Mouse (Mus musculus): ENCODE results near the gene Yars. TPM values are rescaled to one million over a fixed set of nuclear protein-coding genes. Genes with fewer than 3 reads are reported as not detected.
A peak's percentile ranks its signal among the peaks of the same experiment; 100 is the strongest.

The Yars gene
- polyA plus RNA-seq (2012; rRNA removed) (17.3 and 28.7 TPM in 2 replicates), polyA plus RNA-seq (2014; fragmentation: Nextera tagmentation; extraction: Ambion mirVana) (53.2 and 59.8 TPM in 2 replicates)

- WGBS (ENCODE audit: insufficient replicate concordance): under 1% methylated on average over 58 of the region's 58 CpGs
Observed at GRCm38 (mm10) chr4:129189542-129190519, at the start of gene Yars, which contains the start of gene S100pbp. Gene Yars, plus strand, starts transcription at chr4:129189760. Gene S100pbp, minus strand, starts transcription at chr4:129189727.

GRCm38 (mm10) chr4:129140808-129141207, 48.8 kb upstream of the Yars start:
- Histone ChIP-seq H3K27ac (peak overlapping the region; percentile 72), H3K4me3 (ENCODE audit: insufficient read depth in 1 of 2, low read depth in 2 of 2, low read length in 2 of 2) (no peak overlapping the region), H3K27me3 (ENCODE audit: control insufficient read depth, insufficient read depth, low read length) (peaks cover 26% of the 10 kb centered on the region), H3K36me3 (replicated peaks; ENCODE audit: control insufficient read depth, insufficient read depth, low read depth) (no peaks in the 10 kb centered on the region), H3K4me2 (ENCODE audit: low read depth) (peak overlapping the region; percentile 48), H3K9ac (replicated peaks) (peak overlapping the region; percentile 34), H3K4me1 (replicated peaks; ENCODE audit: control insufficient read depth in 2 of 2, insufficient read depth in 2 of 2, low read length in 1 of 2) (peaks cover 33 to 42% of the 10 kb centered on the region in 2 experiments), H3K9me3 (ENCODE audit: control insufficient read depth, low read length) (no peaks in the 10 kb centered on the region)
- 28% methylated on average over 4 of the region's 4 CpGs for WGBS (ENCODE audit: insufficient replicate concordance)
- ATAC-seq (ENCODE audit: insufficient read depth) (peak; percentile 58; the same call in 1 of the 2 replicates), DNase-seq (ENCODE audit: low read depth in 3 of 3, low spot score in 3 of 3) (peak; percentile 50 to 64 (median 57))
- TF ChIP-seq CTCF (IDR thresholded peaks at IDR 0.05; ENCODE audit: low read depth): no peak
- no peak for TF ChIP-seq EP300 (IDR thresholded peaks at IDR 0.05; ENCODE audit: low read depth)

More at GRCm38 (mm10) chr4:129189542-129190519, at the start of gene Yars, which contains the start of gene S100pbp:
- Histone ChIP-seq H3K4me3 (ENCODE audit: insufficient read depth in 1 of 2, low read depth in 2 of 2, low read length in 2 of 2) (peak within 1 kb of the TSS; percentile 88 to 94), H3K9me3 (ENCODE audit: control insufficient read depth, low read length) (no peaks in the 10 kb centered on the region), H3K4me1 (replicated peaks; ENCODE audit: control insufficient read depth in 2 of 2, insufficient read depth in 2 of 2, low read length in 1 of 2) (peaks cover 16 to 23% of the 10 kb centered on the region in 2 experiments), H3K27ac (peak within 1 kb of the TSS; percentile 87), H3K36me3 (replicated peaks; ENCODE audit: control insufficient read depth, insufficient read depth, low read depth) (peaks cover 12% of the 10 kb centered on the region), H3K4me2 (ENCODE audit: low read depth) (peak within 1 kb of the TSS; percentile 84), H3K9ac (replicated peaks) (peak within 1 kb of the TSS; percentile 98), H3K27me3 (ENCODE audit: control insufficient read depth, insufficient read depth, low read length) (no peaks in the 10 kb centered on the region)
- peak; percentile 57; the same call in 1 of the 2 replicates for TF ChIP-seq CTCF (IDR thresholded peaks at IDR 0.05; ENCODE audit: low read depth)
- peak; percentile 54 for TF ChIP-seq EP300 (IDR thresholded peaks at IDR 0.05; ENCODE audit: low read depth)
- DNase-seq (ENCODE audit: low read depth in 3 of 3, low spot score in 3 of 3) (peak; percentile 96 to 99 (median 96)), ATAC-seq (ENCODE audit: insufficient read depth) (peak; percentile 87)

GRCm38 (mm10) chr4:129141560-129142438, 47.8 kb upstream of the Yars start:
- WGBS (ENCODE audit: insufficient replicate concordance): 52% methylated on average over 17 of the region's 17 CpGs
- H3K9me3 ChIP-seq (ENCODE audit: control insufficient read depth, low read length): no peaks in the 10 kb centered on the region
- peaks cover 16% of the 10 kb centered on the region for H3K27me3 ChIP-seq (ENCODE audit: control insufficient read depth, insufficient read depth, low read length)
- ATAC-seq (ENCODE audit: insufficient read depth): peak; percentile 20
- TF ChIP-seq EP300 (IDR thresholded peaks at IDR 0.05; ENCODE audit: low read depth) (0 out of 2 replicates have a peak, but pooled peaks have one; percentile 20), CTCF (IDR thresholded peaks at IDR 0.05; ENCODE audit: low read depth) (no peak)
- no peak for DNase-seq (ENCODE audit: low read depth in 3 of 3, low spot score in 3 of 3)
- H3K4me3 ChIP-seq (ENCODE audit: insufficient read depth in 1 of 2, low read depth in 2 of 2, low read length in 2 of 2): no peak overlapping the region
- H3K36me3 ChIP-seq (replicated peaks; ENCODE audit: control insufficient read depth, insufficient read depth, low read depth): no peaks in the 10 kb centered on the region
- H3K27ac ChIP-seq: peak overlapping the region; percentile 72
- peaks cover 33 to 42% of the 10 kb centered on the region in 2 experiments for H3K4me1 ChIP-seq (replicated peaks; ENCODE audit: control insufficient read depth in 2 of 2, insufficient read depth in 2 of 2, low read length in 1 of 2)
- H3K4me2 ChIP-seq (ENCODE audit: low read depth): peak overlapping the region; percentile 48; the same call in 1 of the 2 replicates
- no peak overlapping the region for H3K9ac ChIP-seq (replicated peaks)

GRCm38 (mm10) chr4:129142439-129143045, 47.0 kb upstream of the Yars start:
- no peak for TF ChIP-seq CTCF (IDR thresholded peaks at IDR 0.05; ENCODE audit: low read depth)
- TF ChIP-seq EP300 (IDR thresholded peaks at IDR 0.05; ENCODE audit: low read depth): no peak
- DNase-seq (ENCODE audit: low read depth in 3 of 3, low spot score in 3 of 3) (no peak), ATAC-seq (ENCODE audit: insufficient read depth) (no peak)
- Histone ChIP-seq H3K27ac (no peak overlapping the region), H3K9me3 (ENCODE audit: control insufficient read depth, low read length) (no peaks in the 10 kb centered on the region), H3K4me1 (replicated peaks; ENCODE audit: control insufficient read depth in 2 of 2, insufficient read depth in 2 of 2, low read length in 1 of 2) (peaks cover 33 to 42% of the 10 kb centered on the region in 2 experiments), H3K9ac (replicated peaks) (no peak overlapping the region), H3K36me3 (replicated peaks; ENCODE audit: control insufficient read depth, insufficient read depth, low read depth) (no peaks in the 10 kb centered on the region), H3K4me2 (ENCODE audit: low read depth) (no peak overlapping the region), H3K4me3 (ENCODE audit: insufficient read depth in 1 of 2, low read depth in 2 of 2, low read length in 2 of 2) (no peak overlapping the region), H3K27me3 (ENCODE audit: control insufficient read depth, insufficient read depth, low read length) (peaks cover 8% of the 10 kb centered on the region)
- WGBS (ENCODE audit: insufficient replicate concordance): 70% methylated on average over 11 of the region's 11 CpGs

Measured in liver, embryonic 14.5 days (tissue).